Mouse (Mus musculus) limb, embryonic 15.5 days (tissue): ENCODE results near the gene Tmem182. TPM values are rescaled to one million over a fixed set of nuclear protein-coding genes. Genes with fewer than 3 reads are reported as not detected.

Experiments used
- ATAC-seq: fragments of 200-750 bp; cut with Nextera tagmentation; 2 replicates; pipeline ENCODE4 v1.8.0; 2017; ENCODE audit warnings: low read depth, moderate TSS enrichment; ENCODE audit not compliant: insufficient number of reproducible peaks, low FRiP score, low TSS enrichment
- H3K27ac ChIP-seq: fragments of 300-500 bp; sonication (generic); 2 replicates; pipeline ENCODE4 v1.5.1; 2015; ENCODE audit warnings: moderate library complexity, mild to moderate bottlenecking, inconsistent platforms
- H3K27me3 ChIP-seq: fragments of 300-500 bp; sonication (generic); 2 replicates; pipeline ENCODE4 v1.6.1; 2015; ENCODE audit warnings: inconsistent platforms
- H3K36me3 ChIP-seq: fragments of 300-500 bp; sonication (generic); 2 replicates; pipeline ENCODE4 v1.6.1; 2015; ENCODE audit warnings: inconsistent platforms
- H3K4me1 ChIP-seq: fragments of 300-500 bp; sonication (generic); 2 replicates; pipeline ENCODE4 v1.6.1; 2015; ENCODE audit warnings: inconsistent platforms
- H3K4me2 ChIP-seq: fragments of 300-500 bp; sonication (generic); 2 replicates; pipeline ENCODE4 v1.6.1; 2015; ENCODE audit warnings: mild to moderate bottlenecking, inconsistent platforms
- H3K4me3 ChIP-seq: fragments of 300-500 bp; sonication (generic); 2 replicates; pipeline ENCODE4 v1.5.1; 2015; ENCODE audit warnings: mild to moderate bottlenecking, inconsistent platforms
- H3K9ac ChIP-seq: fragments of 300-500 bp; sonication (generic); 2 replicates; pipeline ENCODE4 v1.6.1; 2015; ENCODE audit warnings: inconsistent platforms
- H3K9me3 ChIP-seq: fragments of 300-500 bp; sonication (generic); 2 replicates; pipeline ENCODE4 v1.6.1; 2016; ENCODE audit warnings: inconsistent platforms
- WGBS: fragments of 180-500 bp; shearing (Covaris S2); methylation state at CpG from one replicate; pipeline ENCODE4 v1.1.7; 2015; 5-methylcytosine and 5-hydroxymethylcytosine counted together
- polyA plus RNA-seq: library from polyadenylated mRNA; unstranded; fragments of >200 nt; fragmentation: Nextera tagmentation; extraction: Ambion mirVana; gene quantifications from 2 replicates; pipeline ENCODE4 v1.2.1, GENCODE M21; 2015

Tmem182 gene
- polyA plus RNA-seq, 1 experiment from 2014 or later, result 3.3 TPM

DNA sequence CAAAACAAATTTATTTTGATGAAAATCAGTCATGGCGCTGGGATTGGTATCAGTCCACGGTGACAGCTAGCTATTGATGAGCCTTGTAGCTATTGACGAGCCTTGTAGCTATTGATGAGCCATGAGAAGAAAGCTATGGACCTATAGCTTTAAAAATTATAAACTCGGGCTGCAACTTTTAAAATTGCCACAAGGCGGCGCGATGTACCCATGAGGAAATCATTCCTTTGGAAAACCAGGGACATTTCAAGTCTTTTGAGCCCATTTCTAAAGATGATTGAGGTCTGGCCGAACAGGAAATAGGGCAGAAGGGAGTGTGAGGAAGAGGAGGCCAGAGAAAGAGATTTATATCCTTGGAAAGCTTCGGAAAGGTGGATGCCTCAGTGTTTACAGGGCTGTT lies 73.7 kb downstream of the Tmem182 start:
- ATAC-seq, result no peak
- Histone ChIP-seq H3K4me1 (0 out of 2 replicates have a peak, but pooled peaks cover 11% of the 10 kb centered on the region), H3K36me3 (no peaks in the 10 kb centered on the region), H3K27me3 (no peaks in the 10 kb centered on the region), H3K27ac (no peak overlapping the region), H3K4me3 (no peak overlapping the region), H3K9me3 (no peaks in the 10 kb centered on the region), H3K9ac (no peak overlapping the region), H3K4me2 (no peak overlapping the region)
- 17% methylated on average over 9 of the region's 9 CpGs for WGBS

DNA sequence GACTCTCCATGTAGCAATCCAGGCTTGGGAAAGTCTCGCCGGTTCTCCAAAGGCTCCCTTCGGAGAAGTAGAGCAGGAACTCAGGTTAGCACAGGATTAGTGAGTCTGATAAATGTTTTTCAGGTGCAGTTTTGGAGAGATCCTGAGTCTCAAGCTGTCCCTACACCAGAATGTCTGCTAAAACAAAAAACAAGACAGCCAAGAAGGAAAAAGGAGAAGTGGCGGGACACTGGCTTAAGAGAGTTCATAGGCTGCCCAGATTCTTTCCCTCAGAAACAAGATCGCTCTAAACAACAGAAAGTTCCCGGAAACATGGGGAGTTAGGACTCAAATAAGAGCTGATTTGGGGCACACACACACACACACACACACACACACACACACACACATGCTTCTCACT lies 74.1 kb downstream of the Tmem182 start:
- no peaks in the 10 kb centered on the region for H3K27me3 ChIP-seq
- 71% methylated on average over 6 of the region's 6 CpGs for WGBS

GRCm38 (mm10) chr1:40880527-40880926 lies 75.1 kb downstream of the Tmem182 start:
- Histone ChIP-seq H3K9ac (no peak overlapping the region), H3K4me2 (no peak overlapping the region), H3K27ac (no peak overlapping the region), H3K9me3 (no peaks in the 10 kb centered on the region), H3K36me3 (no peaks in the 10 kb centered on the region), H3K4me3 (no peak overlapping the region), H3K4me1 (0 out of 2 replicates have a peak, but pooled peaks cover 7% of the 10 kb centered on the region), H3K27me3 (no peaks in the 10 kb centered on the region)
- no peak for ATAC-seq
- 47% methylated on average over 2 of the region's 2 CpGs for WGBS

More for the DNA sequence above, 74.1 kb downstream of the Tmem182 start:
- no peak overlapping the region for H3K4me2 ChIP-seq
- 0 out of 2 replicates have a peak, but pooled peaks cover 8% of the 10 kb centered on the region for H3K4me1 ChIP-seq
- no peak overlapping the region for H3K9ac ChIP-seq
- ATAC-seq, result no peak
- H3K27ac ChIP-seq, result no peak overlapping the region
- no peaks in the 10 kb centered on the region for H3K9me3 ChIP-seq
- H3K4me3 ChIP-seq, result no peak overlapping the region
- H3K36me3 ChIP-seq, result no peaks in the 10 kb centered on the region

- Histone ChIP-seq H3K27me3 (no peaks in the 10 kb centered on the region), H3K27ac (no peak overlapping the region), H3K4me2 (no peak overlapping the region), H3K9ac (no peak overlapping the region), H3K36me3 (no peaks in the 10 kb centered on the region), H3K9me3 (no peaks in the 10 kb centered on the region), H3K4me1 (peaks cover 8% of the 10 kb centered on the region), H3K4me3 (no peak overlapping the region)
- WGBS, result 73% methylated on average over 2 of the region's 2 CpGs
- no peak for ATAC-seq
These were observed 78.5 kb downstream of the Tmem182 start for GRCm38 (mm10) chr1:40883856-40884255.

GRCm38 (mm10) chr1:40884943-40885342 lies 79.5 kb downstream of the Tmem182 start:
- whole genome bisulfite sequencing, result 76% methylated on average over 6 of the region's 6 CpGs
- no peak overlapping the region for H3K4me2 ChIP-seq

DNA sequence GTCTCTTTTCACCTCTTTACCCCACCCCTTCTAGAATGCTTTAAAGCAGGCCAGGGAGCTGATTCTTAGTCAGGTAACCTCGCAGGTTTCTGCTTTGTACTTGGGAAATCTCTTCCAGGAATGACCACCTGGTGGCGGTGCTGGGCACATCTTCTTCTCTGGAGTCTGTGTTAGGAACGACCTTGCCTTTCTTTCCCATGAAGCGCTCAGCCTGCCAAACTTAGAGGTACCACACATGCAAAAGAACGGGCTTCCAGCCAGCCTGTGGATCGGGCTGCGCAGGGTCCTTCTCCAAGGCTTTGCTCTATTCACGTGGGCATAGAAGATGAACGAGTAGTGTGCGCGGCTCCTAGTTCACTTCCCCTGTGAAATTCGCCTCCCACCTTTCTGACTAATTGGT lies 82.3 kb downstream of the Tmem182 start:
- Histone ChIP-seq H3K36me3 (no peaks in the 10 kb centered on the region), H3K27me3 (no peaks in the 10 kb centered on the region), H3K27ac (no peak overlapping the region), H3K4me1 (peaks cover 7% of the 10 kb centered on the region), H3K4me3 (no peak overlapping the region), H3K4me2 (no peak overlapping the region), H3K9me3 (no peaks in the 10 kb centered on the region), H3K9ac (no peak overlapping the region)
- 29% methylated on average over 12 of the region's 12 CpGs for WGBS
- ATAC-seq, result no peak

More at GRCm38 (mm10) chr1:40884943-40885342, 79.5 kb downstream of the Tmem182 start:
- H3K9ac ChIP-seq, result no peak overlapping the region
- H3K4me1 ChIP-seq, result peaks cover 4% of the 10 kb centered on the region
- H3K27me3 ChIP-seq, result no peaks in the 10 kb centered on the region
- H3K4me3 ChIP-seq, result no peak overlapping the region
- no peak for ATAC-seq
- no peak overlapping the region for H3K27ac ChIP-seq
- no peaks in the 10 kb centered on the region for H3K9me3 ChIP-seq
- H3K36me3 ChIP-seq, result no peaks in the 10 kb centered on the region

- H3K4me2 ChIP-seq, result no peak overlapping the region
- ATAC-seq, result no peak
- H3K36me3 ChIP-seq, result no peaks in the 10 kb centered on the region
These were observed 83.1 kb downstream of the Tmem182 start for GRCm38 (mm10) chr1:40888396-40889040.

GRCm38 (mm10) chr1:40889617-40890016 lies 84.2 kb downstream of the Tmem182 start:
- Histone ChIP-seq H3K9me3 (no peaks in the 10 kb centered on the region), H3K27ac (no peak overlapping the region), H3K9ac (no peak overlapping the region), H3K36me3 (no peaks in the 10 kb centered on the region), H3K4me1 (peaks cover 7% of the 10 kb centered on the region), H3K4me3 (no peak overlapping the region), H3K4me2 (no peak overlapping the region), H3K27me3 (no peaks in the 10 kb centered on the region)
- ATAC-seq, result no peak
- WGBS, result 77% methylated on average over 14 of the region's 14 CpGs

More at GRCm38 (mm10) chr1:40888396-40889040, 83.1 kb downstream of the Tmem182 start:
- Histone ChIP-seq H3K9me3 (no peaks in the 10 kb centered on the region), H3K27ac (no peak overlapping the region), H3K4me3 (no peak overlapping the region), H3K9ac (no peak overlapping the region), H3K27me3 (no peaks in the 10 kb centered on the region), H3K4me1 (peaks cover 7% of the 10 kb centered on the region)
- WGBS, result 89% methylated on average over 8 of the region's 8 CpGs

DNA sequence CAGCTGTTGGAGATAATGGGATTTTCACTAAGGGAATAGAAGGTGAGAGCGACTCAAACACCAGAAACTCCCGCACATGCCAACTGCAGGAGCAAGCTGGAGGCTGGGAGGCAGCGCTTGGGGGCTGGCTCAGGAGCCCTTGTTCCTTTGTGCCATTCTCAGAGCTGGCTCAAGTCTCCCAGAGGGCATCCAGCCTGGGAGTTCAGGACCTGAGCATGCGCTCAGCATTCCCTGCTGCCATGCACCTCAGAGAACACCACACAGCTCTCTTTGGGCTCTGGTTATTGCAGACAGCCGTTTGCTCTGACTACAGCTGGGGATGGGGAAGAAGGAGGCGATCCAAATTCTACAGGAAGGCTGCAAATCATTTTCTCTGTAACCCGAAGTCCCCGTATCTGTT lies 84.8 kb downstream of the Tmem182 start:
- Histone ChIP-seq H3K4me1 (peaks cover 7% of the 10 kb centered on the region), H3K4me2 (no peak overlapping the region), H3K4me3 (no peak overlapping the region), H3K27me3 (no peaks in the 10 kb centered on the region), H3K9me3 (no peaks in the 10 kb centered on the region), H3K36me3 (no peaks in the 10 kb centered on the region), H3K27ac (no peak overlapping the region), H3K9ac (no peak overlapping the region)
- 44% methylated on average over 8 of the region's 8 CpGs for WGBS
- ATAC-seq, result no peak

GRCm38 (mm10) chr1:40903712-40904111 lies 98.3 kb downstream of the Tmem182 start:
- no peaks in the 10 kb centered on the region for H3K27me3 ChIP-seq
- H3K9ac ChIP-seq, result no peak overlapping the region
- no peaks in the 10 kb centered on the region for H3K4me1 ChIP-seq
- H3K9me3 ChIP-seq, result no peaks in the 10 kb centered on the region
- no peaks in the 10 kb centered on the region for H3K36me3 ChIP-seq
- H3K27ac ChIP-seq, result no peak overlapping the region
- ATAC-seq, result no peak
- no peak overlapping the region for H3K4me2 ChIP-seq
- no peak overlapping the region for H3K4me3 ChIP-seq
